Mouse (Mus musculus) 416B (cell line): ENCODE results near the gene Cacnb4.
A peak's percentile ranks its signal among the peaks of the same experiment; 100 is the strongest.

Experiments used
- DNase-seq: peaks from one replicate; pipeline ENCODE4 v3.0.0; 2011; ENCODE audit warnings: low read depth

Cacnb4 gene

DNA sequence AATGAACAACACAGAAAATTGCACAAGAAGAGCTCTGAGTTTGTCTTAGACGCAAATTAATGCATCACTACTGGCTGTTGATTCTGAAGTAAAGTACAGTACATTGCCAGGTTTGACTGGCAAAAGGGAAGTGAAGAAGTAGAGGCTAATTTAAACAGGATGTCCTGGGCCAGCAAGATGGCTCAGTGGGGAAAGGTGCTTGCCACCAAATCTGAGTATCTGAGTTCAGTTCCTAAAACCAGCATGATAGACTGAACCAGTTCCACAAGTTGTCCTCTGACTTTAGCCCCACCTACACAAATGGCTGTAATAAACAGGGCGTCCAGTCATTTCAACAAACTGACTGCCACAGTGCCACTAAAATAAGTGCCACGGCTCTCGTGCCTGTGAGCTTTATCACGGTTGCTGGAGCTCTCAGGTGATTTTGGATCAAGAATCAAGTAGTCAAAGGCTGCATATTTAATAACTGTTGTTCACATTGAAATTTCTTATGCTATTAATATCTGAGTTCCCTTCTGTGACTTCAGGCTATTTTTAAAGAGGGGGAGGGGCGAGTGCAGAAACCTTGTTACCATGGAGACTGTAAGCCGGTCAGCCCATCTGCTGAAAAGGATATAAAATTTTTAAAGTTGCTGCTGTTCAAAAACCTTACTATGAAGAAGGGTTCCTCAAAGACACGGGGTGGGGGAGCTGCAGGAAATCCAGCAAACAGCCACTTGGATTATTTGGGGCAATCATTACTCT is 29.2 kb downstream of the Cacnb4 start:
- DNase-seq = no peak

DNA sequence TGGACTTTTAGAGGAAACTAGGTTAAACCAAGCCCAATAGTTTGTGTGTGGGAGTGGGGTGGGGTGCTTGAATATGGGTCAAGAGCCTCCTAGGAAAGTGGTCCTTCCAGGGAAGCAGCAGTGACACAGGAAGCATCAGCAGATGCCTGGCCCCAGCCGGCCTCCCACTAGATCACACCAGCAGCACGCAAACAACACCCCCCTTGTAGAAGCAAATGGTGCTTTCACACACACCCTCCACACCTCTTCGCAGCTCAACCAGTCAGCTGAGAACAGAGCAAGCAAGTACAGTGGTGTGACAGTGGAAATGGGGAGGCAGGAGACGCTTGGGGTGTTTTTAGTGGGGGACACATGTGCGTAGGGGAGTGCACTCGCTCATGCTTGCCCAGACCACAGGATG is 33.0 kb downstream of the Cacnb4 start:
- no peak for DNase-seq

DNA sequence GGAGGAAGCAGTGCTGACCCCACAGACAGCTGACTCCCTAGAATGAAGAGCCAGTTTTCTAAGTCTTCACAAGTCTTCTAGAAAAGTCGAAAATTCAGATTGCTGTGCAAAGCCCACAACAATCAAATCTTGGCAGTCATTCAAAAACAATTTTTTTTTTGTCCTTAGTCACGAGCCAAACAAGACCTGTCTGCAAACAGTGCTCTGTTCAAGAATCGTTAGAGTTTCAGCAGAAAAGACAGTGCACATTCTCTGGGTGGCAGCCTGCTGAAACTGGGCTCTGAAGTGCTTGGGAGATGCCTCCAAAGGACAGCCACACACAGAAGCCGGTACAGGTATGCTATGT is 37.1 kb downstream of the Cacnb4 start:
- no peak for DNase-seq

DNA sequence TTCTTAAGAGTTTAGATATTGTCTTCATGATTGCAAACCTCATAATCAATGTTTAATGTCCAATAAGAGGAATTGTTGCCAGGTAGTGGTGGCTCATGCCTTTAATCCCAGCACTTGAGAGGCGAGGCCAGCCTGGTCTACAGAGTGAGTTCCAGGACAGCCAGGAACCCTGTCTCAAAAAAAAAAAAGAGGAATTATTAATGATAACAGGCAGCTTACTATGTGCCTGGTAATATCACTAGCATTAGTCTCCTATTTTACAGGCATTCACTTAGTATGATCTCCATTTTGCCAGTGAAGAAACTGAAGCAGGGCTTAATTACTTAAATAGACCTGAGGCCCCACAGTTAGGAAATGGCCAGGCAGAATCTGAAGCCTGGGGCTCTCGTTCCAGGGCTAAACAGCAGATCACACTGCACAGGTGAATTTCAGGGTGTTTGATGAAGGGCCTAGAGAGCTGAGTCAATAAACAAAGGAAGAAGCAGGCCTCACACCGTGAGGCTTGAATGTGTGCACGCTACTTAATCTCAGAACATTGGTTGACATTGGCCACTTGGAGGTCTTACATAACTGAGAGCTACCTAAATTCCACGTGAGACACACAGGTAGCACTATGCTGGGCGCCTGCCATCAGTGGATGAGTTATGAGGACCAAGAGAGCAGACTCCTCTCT is 37.6 kb downstream of the Cacnb4 start:
- no peak for DNase-seq

DNA sequence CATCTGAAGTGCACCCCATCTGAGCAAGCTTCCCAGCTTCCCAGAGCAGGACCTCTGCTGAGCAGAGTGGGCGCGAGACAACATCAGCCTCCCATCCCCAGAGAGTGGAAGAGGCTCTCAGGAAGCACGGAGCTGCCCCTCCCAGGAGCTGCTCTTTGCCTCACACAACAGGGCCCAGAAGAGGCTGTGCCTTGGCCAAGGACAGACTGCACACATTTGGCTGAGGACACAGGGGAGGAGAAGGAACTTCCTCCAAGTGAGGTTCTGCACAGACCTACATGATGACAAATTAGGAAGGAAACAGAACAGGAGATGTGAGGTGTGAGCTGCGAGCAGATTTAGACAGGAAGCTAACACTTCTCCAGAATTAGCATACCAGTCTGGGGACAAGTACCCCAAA is 38.4 kb downstream of the Cacnb4 start:
- peak; percentile 4 for DNase-seq

DNA sequence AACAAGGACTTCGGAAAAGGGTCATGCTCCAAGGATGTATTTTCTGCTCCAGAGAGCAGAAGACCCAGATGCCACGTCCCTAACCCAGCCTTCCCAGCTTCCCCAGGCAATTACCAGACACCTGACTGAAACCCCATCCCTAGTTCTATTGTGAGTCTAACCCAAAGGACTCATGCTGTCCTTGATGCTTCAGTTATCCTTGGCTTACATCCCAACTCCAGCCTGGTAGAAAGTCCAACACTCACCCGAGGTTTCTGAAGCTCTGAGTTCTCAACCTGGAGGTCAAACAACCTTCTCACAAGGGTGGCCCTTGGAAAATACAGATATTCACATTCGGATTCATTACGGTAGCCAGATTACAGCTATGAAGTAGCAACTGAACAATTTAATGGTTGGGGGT is 40.6 kb downstream of the Cacnb4 start:
- no peak for DNase-seq

DNA sequence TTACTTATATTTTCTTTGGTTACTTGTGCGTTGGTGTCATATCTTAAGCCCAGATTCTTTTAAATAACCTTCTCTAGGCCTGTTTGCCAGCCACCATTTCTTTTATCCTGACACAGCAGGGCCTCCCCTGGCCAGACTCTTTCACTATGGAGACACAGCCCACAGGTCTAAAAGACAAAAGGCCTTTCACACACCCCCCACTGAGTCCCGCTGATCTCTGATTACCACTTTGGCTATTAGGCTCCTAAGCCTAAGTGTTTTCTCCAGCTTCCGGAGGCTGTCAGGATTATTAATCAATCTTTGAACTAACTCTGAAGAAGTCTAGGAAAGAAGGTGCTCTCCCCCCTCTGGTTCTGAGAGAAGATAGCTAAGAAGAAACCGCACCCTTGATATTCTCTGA is 41.3 kb downstream of the Cacnb4 start:
- DNase-seq = no peak

DNA sequence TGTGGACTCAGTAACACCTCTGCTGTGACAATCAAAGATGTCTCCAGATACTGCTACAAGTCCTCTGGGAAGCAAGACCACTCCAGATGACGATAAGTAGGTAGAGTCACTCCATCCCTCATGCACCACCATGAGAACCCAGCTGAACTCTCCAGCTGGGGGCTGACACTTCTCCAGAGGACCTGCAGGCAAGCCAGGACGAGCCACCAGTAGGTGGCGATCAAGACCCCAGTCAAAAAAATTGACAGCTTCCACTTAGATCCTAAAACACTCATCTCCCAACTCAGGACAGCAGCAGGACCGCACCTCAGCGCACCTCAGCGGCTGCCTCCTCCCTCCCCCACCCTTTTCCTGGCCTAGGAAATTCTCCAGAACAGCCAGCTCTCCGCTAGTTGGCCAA is 43.8 kb downstream of the Cacnb4 start:
- peak; percentile 55 for DNase-seq

DNA sequence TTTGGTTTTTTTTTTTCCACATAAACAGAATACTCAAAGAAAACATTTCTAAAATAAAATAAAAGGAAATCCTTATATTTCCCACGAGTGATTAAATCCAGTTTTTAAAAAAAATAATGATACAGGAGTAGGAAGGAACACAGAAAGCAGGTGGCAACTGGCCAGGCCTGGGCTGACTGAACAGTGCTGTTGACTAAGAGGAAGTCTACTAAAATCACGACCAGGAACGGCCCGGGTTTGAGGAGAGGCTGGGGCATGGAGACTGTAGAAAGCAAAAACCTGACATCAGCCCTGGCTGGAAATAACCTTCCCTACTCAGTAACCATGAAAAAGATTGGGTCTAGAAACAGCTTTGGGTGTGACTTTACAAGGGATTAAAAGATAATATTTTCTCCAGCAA is 48.4 kb downstream of the Cacnb4 start:
- no peak for DNase-seq

DNA sequence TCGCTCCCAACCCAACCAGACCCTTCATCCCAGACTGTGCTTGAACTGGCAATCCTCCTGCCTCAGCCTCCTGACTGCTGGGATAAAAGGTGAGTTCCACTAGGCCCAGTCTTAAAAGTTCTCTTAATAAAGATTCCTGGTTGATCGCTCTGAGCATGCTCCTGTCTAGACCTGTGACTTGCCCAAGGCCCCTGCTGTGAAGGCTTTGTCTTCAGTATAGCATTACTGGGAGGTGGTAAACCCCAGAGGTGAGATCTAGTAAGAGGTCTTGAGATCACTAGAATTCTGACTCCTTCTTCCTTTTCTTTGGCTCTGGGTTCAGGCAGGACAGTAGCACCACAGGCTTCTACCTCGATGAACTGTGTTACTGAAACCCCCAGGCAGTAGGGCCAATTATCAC is 50.4 kb downstream of the Cacnb4 start:
- no peak for DNase-seq

DNA sequence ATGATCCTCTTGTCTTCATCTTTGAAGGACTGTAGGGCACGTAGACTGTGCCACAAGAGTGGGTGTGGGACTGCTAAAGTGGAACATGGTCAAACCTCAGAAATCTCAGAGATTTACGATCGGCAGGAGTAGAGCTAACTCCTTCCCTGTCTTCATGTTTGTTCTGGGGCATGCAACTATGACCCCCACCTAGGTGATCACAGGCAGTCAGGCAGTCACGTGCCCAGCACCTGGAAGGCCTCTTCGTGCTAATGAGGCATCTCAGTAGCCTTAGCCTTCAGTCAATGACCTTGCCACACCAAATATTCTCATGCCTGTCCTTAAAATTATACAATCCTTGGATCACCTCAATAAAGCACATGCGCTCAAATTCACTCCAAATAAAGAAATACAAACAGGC is 50.9 kb downstream of the Cacnb4 start:
- no peak for DNase-seq

DNA sequence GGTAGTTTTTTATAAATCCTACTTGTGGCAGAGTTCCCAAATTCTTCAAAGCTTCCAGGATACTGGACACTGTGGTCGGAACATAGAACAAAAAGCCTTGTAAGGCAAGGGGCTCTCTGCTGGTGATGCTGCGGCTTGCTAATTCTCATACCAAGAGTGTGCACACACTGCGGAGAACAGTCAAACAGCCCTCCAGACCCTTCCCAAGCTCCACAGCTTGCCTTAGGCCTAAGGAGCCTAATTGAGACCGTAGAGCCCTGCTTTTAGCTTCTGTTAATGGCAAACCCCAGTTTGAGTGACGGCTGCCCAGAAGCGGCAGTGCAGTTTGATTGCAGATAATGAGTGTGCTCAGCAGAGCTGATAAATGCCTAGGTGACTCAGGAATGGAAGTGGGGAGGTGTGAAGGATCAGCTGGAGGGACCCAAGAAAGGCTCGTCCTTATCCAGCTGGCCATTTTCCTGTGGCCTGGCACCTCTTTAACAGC is 52.7 kb downstream of the Cacnb4 start:
- no peak for DNase-seq

DNA sequence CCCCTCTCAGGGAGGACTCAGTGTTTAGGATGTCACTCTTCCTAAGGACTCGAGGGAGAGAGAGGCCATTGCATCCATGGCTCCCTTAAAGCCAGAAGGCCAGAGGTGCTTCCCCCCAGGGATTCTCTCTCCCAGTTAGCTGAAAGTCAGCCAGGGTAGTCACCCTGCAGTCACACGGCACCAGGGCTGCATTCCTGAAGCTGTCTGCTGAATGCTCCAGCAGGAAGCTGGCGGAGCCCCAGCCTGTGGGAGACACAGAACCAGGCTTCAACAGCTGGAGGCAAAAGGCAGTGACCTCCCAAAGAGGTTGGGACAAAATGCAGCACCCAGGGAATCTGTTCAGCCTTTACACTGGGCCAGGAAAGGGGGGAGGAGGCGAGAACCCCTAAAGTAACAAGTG is 53.2 kb downstream of the Cacnb4 start:
- no peak for DNase-seq

DNA sequence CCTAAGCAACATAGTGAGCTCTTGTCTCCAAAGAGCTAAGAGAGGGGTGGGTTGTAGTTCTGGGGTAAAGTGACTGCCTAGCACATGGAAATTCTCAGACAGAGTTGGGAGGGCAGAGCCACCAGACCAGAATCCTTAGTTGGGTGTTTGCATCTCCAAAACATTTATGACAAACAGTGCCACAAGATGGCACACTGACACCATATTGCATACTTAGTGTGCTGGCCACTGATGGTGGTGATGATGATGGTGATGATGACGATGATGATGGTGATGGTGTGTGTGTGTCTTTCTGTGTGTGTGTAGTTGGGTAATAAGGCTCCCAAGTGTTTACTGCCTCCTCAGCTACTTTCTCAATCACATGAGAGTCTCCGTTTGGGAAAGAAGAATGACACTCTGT is 54.0 kb downstream of the Cacnb4 start:
- peak; percentile 36 for DNase-seq

DNA sequence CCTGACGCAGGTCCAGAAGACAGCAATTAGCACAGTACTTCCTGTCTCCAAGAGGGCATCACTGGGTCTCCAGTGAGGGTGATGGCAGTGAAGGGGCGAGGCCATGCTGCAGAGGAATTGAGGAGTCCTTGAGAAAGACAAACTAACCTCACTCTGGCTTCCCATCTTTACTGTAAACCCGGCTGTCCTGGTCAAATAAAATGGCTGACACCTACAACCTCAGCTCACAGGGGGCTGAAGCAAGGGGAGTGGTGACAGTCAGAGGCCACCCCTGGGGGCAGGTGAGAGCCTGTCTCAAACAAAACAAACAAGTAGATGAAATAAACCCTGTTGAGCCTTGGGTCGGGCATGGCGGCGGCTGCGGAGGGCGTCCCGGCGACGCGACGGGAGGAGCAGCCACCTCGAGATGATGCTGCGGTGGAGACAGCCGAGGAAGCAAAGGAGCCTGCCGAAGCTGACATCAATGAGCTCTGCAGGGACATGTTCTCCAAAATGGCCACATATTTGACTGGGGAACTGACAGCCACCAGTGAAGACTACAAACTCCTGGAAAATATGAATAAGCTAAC is 57.1 kb downstream of the Cacnb4 start:
- no peak for DNase-seq

DNA sequence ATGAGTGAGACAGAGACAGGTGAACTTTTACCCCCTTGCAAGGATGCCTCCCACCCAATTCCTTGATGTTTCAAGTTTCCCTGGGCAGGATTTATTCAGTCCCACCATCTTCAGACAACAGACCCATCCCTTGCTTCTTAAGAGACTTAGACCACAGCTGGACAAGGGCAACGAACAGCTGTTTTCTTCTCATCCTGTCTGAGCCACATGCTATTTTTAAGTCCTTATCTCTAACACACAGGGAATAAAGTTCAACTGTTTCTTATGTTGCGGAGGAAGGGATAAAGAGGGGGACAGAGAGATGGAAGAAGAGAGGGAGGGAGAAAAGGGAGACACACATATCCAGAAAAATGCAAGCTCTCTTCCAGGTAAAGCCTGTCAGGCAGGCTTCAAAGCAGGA is 57.8 kb downstream of the Cacnb4 start:
- peak; percentile 64 for DNase-seq

DNA sequence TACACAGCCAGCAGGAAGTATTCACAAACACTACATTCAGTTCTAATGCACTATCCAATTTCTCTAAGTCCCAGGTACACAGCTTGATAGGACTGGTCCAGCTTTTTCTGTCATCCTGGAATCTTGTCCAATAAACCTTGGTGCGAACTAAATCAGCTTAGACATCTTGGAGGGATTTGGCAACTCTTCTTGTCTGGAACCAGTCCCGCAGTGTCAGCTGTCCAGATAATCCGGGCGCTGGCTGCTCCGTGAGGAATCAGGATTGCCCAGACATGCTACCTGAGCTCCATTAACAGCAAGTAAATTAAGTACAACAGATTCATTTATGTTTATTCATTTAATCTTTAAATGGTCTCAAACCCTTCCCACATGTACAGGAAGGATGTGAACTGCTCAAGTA is 61.2 kb downstream of the Cacnb4 start:
- DNase-seq = no peak

DNA sequence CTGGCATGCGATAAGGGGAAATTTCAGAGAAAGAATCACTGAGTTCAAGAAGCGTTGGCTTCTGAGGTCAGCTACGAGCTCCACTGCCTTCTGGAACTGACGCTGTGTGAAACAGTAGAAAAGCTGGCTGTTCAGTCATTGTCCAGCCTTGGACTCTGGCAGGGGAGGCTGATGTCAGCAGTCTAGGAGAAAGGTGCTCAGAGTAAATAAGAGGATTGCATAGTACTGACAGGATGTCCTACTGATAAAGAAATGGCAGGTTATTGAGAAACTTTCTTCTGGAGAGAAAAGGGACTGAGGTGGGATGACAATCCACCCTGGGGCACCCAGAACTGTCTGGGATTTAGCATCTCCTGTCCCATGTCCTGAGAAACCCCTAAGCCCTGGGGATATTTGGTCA is 62.7 kb downstream of the Cacnb4 start:
- DNase-seq = no peak

DNA sequence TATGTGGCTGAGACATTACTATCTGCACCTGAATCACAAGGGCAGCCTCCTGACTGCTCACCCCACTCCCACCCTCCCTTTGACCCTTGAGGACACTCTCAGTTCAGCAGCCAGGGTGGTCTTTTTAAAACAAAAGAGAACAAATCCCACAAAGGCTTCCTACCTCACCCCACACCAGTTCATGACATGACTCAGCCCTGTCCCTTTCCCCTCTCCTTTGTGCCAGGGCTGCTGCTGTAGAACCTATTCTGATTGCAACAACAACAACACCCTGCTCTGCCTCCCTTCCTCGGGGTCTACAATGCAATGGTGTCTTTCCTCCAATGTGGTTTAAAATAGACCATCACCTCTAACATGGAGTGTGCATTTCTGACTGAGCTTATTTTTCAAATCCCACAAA is 67.1 kb downstream of the Cacnb4 start:
- DNase-seq = no peak

DNA sequence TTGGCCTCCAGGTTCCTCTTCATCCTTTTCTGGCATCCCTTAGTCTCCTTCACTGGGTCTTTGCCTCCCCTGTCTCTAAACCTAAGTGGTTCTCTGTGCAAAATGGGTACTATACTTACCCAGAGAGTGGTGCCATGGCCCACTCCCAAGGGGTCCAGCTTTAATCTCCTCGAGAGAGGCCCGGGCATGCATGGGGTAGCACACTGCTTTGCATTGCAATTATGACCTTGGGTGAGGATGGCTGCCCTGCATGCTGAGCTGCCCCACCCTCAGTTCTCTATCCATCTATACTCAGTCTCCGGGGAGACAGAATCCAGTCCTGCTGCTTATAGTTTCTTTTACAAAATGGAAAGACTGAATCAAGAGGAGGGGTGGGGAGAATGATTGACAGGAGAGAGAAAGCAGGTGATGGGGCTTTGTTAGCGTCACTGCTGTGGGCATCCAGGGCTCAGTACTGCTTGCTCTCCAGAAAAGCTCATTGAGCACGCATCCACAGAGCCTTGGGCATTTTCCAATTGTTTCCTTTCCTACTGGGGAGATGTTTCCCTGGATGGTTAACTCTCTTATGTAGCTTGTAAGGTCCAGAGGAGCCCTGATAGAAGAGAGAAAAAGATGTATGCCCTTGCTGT is 68.7 kb downstream of the Cacnb4 start:
- no peak for DNase-seq

DNA sequence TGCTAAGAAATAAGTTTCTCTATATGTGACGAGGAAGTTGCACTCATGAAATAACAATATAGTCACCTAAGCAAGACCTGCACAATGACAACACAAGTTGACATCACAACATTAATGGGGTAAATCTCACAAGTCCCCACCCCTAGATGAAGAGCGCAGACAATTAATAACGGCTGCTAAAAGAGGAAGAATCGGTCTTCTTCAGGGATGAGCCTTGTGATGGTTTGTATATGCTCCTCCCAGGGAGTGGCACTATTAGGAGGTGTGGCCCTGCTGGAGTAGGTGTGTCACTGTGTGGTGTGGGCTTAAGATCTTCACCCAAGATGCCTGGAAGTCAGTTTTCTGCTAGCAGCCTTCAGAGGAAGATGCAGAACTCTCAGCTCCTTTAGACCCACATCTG is 70.3 kb downstream of the Cacnb4 start:
- DNase-seq = no peak

DNA sequence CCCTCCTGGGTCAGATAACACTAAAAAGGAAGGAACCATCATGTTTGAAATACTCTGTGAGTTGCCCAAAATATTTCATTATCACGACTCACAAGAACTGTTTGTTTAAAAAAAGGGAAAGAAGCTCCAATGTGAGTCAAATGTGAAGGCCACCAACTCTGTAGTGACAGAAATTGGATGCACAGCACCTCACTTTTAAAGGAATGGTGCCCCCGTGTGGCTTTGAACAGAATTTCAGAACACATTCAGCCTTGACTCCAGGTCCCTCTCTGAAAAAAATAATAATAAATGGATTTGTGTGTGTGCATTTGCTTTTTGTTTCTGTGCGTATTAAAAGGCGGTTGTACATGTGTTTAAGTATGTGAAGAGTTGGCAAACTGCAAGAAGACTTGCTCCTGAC is 71.3 kb downstream of the Cacnb4 start:
- peak; percentile 69 for DNase-seq

DNA sequence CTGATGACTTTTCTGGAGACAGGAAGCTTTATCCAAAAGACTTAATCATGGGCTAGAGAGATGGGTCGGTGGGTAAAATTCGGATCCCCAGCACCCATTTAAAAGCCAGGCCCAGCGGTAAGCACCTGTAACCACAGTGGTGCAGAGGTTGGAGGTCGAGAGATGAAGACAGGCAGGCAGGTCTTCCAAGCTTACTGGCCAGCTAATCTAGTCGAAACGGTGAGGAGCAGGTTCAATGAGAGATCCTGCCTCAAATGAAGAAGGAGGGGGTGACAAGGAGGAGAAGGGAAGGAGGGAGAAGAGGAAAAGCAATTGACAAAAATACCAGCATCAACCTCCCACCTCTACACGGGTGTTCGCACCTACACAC is 72.0 kb downstream of the Cacnb4 start:
- DNase-seq = no peak
